Mouse (Mus musculus): ENCODE measurements around the gene Hivep3.
A peak's percentile ranks its signal among the peaks of the same experiment; 100 is the strongest.

The Hivep3 gene

DNA sequence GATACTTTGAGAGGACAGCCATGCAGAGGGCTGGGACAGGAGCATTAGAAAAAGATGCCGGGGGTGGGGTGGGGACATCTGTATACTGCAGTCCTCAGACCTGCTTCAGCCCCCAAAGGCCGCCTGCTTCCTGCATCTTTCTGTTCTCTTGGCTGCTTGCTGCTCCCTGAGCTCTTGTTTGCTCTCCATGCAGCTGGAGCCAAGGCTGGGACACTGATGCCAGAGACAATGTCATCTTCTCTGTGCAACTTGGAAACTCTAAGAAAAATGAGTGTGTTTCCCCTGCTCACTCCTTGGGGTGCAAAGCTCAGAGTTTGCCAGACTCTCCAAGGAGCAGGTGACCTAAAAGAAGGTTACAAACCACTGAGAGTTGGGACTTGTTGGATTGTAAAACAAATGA lies 275.6 kb downstream of the Hivep3 start:
- no peak for DNase-seq (ENCODE audit: low read depth, low spot score)

DNA sequence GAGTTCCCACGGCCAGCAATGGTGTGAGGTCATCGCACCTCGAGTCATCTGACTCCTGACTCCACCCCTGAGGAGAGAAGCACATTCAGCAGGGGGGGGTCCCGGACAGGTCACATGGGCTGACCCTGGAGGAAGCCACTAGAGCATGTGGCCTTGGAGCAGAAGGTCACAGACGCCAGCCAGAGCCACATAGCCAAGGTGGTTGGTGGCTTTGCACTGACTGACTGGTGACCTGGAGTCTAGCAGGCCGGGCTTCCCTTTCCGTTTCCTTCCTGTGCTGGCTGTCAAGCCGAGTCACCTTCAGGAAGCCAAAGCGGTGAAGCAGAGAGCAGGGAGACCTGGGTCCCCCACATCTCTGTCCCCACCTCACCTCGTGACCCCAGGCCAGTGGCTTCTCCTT lies 278.2 kb downstream of the Hivep3 start:
- no peak for DNase-seq (ENCODE audit: low read depth, low spot score)

DNA sequence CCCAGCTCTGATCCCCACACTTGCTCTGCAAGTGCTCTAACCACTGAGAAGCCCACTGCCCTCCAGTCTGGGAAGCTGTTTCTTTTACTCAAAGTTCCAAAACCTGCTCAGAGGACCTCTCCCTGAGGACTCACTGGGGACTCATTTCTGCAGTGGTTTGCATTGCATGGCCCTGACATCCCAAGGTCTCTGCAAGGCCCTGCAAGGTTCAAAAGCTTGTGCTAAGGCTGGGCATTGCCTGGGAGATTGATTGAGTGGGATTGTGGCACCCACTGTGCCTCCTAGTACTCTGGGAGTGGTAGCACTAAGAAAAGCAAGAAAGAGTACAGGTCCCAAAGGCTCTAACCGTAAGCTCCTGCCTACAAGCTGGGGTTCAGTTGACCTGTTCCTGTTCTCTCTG lies 279.3 kb downstream of the Hivep3 start:
- DNase-seq (ENCODE audit: low read depth, low spot score): no peak

DNA sequence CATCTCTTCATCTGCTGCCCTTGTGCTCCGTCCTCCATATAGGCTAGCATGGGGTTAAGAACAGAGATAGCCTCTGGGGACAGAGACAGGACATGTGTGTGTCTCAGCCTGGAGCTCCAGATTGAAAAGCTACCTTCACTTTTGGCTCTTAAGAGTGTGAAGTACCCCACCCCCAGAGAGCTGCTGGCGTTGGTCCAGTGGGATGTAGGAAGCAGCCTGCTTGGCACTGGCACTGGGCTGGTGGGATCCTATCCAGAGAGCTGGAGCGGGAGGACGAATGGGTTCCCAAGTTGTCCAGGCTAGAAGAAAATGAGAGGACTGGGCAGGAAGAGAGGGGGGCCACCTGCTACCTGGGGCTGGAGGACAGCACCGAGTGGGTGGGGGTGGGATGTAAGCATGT lies 284.8 kb downstream of the Hivep3 start:
- DNase-seq (ENCODE audit: low read depth, low spot score): no peak

DNA sequence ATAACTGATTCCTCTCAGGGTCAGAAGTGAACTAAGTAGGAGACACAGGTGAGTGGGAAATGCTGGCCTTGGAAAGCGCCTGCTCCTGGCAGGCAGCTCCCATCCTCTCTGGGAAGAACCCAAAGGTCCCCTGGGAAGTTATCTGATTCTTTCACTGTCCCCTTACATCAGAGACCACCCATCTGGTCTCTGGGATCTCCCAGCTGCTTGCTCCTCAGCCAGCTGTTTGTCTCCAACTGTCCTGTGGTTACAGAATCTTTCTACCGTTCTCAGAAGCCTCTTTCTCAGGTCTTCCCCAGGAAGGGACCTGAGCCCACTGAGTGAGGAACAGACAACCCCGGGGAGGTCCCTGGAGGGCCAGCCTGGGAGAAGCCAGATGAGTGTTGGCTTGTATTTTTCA lies 288.8 kb downstream of the Hivep3 start:
- DNase-seq (ENCODE audit: low read depth, low spot score): no peak

DNA sequence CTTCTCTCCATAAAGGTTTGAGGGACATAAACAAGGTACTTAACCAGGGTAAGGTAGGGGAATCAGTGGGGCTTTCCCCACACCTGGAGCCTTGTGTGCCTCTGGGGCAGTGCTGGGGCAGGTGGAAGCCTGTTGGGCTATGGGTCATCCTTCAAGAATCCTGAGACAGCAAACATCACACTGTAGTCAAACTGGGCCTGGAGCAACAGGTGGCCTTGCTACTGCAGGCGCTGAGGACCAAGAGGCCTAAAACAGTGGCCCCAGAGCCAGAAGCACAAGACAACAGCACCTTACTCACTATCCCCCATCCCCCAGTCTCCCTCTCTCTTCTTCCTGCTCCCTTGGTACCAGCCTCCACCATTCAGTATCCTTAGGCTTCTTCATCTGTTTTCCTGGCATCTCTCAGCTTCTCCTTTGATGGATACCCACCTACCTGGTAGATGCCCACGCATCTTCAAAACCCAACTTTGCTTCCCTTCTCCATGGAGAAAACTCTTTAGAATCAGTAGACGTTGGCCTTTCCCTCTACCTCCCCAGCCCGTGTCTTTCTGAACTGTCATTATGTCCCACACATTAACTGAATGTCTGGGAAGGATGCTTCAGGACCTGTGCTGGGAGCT lies 289.7 kb downstream of the Hivep3 start:
- DNase-seq (ENCODE audit: low read depth, low spot score): no peak

DNA sequence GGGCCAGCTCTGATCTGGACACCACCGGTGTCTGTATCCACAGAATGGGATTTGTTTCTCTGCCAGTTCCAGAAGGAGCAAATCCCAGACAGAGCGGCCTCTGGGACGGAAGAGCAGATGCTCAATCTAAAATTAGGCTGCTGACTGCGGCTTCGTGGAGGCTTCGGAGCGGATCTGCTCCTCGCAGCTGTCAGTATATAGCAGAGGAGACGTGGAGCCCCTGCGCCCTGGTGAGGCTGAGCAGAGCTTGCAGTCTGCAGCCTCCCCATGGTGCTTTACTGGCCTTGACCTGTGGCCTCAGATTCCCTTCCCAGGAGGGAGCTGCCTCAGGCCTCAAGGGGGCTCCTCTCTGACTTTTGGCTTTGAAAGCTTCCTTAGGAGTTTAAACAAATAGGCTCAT lies 290.5 kb downstream of the Hivep3 start:
- peak; percentile 20 for DNase-seq (ENCODE audit: low read depth, low spot score)

DNA sequence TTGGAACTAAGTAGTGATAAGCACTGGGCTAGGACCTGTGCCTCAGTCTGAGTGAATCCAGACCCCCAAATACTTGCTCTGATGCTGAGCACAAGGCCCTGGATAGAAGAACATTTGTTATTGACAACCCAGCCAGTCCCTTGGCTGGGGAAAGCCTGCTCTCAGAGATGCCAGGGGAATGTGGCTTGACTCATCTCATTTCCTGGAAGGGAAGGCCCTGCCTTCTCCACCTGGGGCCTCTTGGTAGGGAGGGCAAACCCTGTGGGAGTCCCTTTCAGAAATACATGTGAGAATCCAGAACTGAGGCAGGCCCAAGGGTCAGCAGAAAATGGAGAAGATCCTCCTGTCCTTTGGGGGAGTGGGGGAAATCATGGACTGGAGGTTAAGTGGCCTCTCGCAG lies 294.1 kb downstream of the Hivep3 start:
- no peak for DNase-seq (ENCODE audit: low read depth, low spot score)

DNA sequence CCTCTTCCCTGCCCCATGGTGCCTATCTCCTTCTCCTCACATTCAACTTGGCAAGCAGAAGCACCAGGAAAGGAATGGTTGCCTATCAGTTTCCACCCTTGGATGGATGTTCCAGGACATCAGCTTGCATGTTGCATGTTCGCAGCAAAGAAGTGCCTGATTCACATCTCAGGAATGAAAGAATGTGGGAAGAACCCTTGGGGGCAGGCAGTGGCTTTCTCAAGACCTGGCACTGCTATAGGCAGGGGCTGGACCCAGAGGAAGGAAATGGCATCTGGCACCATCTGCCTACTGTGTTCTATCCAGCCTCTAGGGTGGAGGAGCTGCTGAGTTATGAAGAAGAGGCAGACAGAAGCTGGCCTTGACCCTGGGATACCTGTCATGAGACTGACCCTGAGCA lies 296.4 kb downstream of the Hivep3 start:
- DNase-seq (ENCODE audit: low read depth, low spot score): no peak

DNA sequence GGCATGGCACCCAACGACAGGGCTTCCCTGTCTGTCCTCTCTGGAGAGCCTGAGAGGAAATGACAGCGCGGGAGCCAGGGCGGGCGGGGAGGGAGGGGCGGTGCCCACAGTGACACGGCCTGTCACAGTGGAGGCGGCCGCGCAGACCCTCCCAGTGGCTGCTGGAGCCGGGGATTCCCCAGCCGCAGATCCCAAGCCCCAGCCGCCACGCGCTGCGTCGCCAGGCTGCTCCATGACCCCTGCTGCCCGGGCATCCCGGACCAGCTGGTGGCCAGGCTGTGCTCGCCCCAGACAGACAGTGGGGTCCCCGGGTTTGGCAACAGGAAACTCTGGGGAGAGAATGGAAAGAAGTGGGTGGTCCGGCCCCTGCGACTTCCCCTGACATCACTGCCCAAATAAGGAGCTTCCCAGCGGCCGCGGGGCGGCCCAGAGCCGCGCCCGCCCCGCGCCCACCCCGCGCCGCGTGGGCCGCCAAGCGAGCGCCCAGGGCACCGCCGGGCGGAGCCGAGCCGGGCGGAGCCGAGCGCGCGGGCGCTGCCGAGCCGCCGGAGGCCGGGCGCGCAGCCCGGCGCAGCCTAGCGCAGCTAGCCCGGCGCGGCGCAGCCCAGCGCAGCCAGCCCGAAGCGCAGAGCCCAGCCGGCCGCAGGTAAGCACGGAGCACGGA lies 298.9 kb downstream of the Hivep3 start:
- no peak for DNase-seq (ENCODE audit: low read depth, low spot score)

DNA sequence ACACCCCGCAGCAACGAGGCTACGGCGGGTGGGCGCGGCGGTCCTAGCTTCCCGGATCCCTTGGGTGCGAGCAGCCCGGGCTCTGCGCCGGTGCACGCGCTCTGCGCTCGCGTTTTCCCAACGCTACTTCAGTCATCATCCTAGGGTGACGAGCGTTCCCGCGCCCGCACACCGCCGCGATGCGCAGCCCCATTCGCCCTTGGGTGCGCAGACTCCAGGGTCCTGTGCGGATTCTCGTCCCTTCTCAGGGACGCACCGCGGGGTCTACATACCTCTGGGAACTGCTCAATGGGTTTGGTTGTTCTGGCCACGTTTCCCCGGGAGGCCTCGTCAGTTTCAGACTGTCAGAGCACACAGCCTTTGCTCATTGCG lies 299.4 kb downstream of the Hivep3 start:
- no peak for DNase-seq (ENCODE audit: low read depth, low spot score)

DNA sequence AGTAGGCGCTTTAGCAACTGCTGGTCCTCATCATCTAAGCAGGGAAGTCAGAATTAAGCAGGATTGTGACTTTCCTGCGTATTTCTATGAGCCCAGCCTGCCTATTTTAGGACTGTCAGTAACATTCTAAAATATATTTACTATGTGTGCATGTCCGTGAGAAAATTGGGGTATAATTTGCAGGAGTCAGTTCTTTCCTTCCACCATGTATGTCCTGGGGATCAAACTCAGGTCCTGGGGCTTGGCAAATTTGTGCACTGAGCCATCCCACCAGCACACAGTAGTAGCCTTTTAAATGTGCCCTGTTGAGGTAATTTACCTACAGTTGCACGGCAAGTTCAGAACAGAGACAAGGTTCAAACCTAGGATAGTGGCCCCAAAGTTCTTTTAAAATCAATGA lies 302.7 kb downstream of the Hivep3 start:
- no peak for DNase-seq (ENCODE audit: low read depth, low spot score)

DNA sequence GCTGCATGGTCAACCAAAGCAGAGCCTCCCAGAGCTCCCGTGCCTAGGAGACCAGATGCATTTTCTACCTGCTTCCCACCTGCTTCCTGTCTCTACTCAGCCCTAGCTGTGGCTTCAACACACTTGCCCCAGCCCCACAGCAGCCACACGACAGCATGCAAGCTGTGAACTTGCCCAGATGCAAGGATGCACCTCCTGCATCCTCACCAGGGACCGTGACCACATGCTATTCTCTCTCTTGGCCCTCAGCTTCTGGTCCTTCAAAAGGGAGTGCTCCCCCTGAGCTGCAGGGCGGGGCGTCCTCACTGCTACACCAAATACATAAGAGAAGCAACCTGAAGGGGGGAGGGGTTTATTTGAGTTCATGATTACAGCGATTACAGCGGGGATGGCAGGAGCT lies 303.4 kb downstream of the Hivep3 start:
- DNase-seq (ENCODE audit: low read depth, low spot score): no peak

DNA sequence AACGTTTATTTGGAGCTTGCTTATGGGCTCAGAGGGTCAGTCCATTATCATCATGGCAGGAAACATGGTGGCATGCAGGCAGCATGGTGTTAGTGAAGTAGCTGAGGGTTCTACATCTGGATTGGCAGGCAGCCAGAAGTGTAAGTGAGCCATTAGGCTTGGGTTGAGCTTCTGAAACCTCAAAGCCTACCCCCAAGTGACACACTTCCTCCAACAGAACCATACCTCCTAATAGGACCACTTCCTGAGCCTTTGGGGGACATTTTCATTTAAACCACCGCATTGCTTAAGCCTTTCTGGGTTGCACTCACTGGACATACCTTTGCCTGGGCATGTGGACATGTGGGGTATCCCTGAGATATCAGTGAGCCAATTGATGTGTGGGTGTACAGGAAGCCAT lies 307.9 kb downstream of the Hivep3 start:
- no peak for DNase-seq (ENCODE audit: low read depth, low spot score)

DNA sequence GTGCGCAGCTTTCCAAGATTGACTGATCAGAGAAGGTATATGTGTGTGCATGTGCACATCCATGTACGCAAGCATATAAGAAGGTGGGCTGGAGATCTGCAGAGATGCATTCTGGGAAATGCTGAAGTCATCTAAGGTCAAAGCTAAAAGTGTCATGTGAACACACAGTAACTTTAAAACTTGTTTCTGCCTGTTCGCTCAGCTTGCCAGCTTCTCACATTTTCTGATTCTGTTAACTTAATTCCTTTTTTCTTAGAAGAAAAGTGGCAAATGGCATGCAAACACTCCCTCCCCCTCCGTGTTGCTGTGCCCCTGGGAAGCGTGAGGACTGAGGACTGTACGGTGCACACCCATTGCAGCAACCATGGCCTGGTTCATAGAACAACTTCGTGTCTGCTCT lies 308.9 kb downstream of the Hivep3 start:
- DNase-seq (ENCODE audit: low read depth, low spot score): no peak

DNA sequence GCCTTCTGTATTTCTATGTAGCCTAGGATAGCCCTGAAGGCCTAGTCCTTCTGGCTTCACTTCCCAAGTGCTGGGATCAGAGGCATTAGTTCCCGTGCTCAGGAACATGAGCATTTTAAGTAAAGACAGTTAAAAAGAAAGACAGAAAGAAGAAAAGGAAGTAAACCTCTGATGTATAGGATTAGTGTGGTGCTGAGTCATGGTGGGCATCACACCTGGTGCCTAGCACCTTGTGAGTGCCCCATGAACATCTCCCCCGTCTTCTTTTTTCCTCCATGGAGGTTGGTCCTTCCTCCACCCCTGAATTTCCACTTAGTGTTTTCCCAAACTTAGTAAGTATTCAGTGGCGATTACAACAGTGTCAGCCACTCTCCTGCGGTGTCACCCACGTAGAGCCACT lies 311.0 kb downstream of the Hivep3 start:
- no peak for DNase-seq (ENCODE audit: low read depth, low spot score)

DNA sequence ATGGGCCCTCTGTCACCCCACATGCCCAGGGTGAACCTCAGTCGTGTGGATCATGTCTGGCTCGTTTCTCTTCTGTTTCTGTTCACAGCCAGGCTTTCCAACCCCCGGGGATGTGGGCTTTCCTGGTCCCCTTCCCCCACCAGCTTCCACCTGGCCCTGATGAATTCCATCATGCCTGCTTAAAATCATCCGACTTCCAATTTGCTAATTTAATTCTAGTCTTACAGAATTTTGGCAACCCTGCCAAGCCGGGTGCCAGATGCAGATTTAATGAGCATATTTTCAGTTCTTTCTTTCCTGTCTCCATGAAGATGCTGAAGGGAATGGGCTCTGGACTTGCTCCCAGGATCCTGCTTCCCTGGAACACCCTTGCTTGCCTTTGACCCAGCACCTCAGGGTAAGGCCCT lies 311.6 kb downstream of the Hivep3 start:
- no peak for DNase-seq (ENCODE audit: low read depth, low spot score)

DNA sequence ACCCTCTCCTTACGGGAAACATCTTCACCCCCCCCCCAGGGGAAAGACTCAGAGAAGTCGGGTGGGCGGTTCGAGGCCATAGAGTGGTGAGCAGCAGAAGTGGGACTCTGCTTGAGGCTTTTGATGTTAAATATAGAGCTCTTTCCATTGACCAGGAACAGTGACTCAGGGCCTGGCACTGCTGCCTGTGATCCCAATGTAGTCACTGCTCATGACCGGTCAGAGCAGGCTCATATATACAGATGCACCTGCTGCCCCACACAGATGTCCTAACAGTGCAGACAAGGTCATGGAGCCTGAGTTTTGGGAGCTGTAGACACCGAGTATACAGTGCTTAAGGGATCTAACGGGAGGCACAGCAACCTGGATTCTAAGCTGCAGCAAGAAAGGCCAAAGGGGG lies 312.3 kb downstream of the Hivep3 start:
- no peak for DNase-seq (ENCODE audit: low read depth, low spot score)

DNA sequence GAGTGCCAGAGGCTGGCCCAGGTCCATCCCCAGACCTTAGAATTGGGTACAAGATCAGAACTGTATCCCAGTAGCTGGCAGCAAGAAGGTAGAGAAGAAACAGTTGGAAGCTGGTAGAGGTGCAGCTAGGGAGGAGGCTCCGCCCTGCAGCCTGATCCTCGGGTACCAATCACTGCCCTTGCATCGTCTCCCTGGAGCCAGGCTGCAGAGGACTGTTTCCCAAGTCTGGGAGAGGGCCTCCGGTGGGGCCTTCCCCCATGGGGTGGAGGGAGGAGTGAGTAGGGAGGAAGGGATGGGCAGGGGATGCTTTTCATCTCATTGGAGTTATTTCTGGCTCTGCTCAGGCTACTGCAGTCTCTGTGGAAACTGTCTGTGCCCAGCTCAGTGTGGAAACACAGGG lies 313.5 kb downstream of the Hivep3 start:
- no peak for DNase-seq (ENCODE audit: low read depth, low spot score)

DNA sequence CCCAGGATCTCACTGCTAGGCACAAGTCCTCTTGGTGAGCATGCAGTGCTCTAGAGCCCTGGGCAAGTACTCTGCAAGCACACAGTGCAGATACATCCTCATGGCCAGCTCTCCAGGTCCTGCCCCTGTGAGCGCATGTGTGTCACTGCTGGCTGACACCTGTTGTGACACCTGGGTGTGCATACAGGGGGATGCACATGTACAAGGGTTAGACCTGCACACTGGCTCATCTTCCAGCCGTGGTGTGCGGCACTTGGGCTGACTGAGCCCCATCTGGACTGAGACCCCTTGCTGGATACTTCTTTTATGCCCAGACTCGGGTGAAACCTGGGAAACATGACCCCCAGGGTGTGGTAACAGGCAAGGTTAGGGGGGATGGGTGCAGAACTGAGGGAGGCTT lies 314.7 kb downstream of the Hivep3 start:
- DNase-seq (ENCODE audit: low read depth, low spot score): no peak

DNA sequence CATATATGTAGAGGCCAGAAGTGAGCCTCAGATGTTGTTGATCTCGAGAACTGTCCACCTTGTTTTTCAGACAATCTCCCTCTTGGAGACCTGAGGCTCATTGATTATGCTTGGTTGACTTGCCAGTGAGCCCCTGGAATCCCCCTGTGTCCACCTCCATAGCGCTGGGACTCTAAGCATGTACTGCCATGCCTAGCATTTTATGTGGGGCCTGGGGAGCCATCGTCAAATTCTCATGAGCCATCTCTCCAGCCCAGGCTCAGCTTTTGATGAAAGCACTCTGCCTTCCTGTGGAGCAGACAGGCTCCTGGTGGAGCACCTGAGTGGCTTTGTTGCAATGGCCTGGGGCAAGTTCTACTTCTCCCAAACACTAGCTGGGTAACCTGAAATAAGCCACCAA lies 316.3 kb downstream of the Hivep3 start:
- no peak for DNase-seq (ENCODE audit: low read depth, low spot score)

DNA sequence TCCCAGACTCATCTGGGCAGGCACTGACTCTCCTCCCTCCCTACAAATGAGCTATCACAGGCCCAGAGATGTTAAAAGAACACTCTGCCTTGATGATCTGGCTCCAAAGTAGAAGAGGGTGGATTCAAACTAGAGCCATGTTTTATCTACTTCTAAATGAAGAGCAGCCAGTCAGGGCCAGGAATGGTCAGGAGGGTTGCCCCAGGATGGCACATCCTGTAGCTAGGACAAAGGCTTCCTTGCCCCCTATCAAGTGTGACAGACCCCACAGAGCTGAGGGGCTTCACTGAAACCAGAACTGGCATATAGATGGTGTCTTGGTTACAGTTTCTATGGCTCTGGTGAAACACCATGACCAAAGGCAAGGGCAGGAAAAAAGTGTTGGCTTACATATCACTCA lies 318.9 kb downstream of the Hivep3 start:
- no peak for DNase-seq (ENCODE audit: low read depth, low spot score)

DNA sequence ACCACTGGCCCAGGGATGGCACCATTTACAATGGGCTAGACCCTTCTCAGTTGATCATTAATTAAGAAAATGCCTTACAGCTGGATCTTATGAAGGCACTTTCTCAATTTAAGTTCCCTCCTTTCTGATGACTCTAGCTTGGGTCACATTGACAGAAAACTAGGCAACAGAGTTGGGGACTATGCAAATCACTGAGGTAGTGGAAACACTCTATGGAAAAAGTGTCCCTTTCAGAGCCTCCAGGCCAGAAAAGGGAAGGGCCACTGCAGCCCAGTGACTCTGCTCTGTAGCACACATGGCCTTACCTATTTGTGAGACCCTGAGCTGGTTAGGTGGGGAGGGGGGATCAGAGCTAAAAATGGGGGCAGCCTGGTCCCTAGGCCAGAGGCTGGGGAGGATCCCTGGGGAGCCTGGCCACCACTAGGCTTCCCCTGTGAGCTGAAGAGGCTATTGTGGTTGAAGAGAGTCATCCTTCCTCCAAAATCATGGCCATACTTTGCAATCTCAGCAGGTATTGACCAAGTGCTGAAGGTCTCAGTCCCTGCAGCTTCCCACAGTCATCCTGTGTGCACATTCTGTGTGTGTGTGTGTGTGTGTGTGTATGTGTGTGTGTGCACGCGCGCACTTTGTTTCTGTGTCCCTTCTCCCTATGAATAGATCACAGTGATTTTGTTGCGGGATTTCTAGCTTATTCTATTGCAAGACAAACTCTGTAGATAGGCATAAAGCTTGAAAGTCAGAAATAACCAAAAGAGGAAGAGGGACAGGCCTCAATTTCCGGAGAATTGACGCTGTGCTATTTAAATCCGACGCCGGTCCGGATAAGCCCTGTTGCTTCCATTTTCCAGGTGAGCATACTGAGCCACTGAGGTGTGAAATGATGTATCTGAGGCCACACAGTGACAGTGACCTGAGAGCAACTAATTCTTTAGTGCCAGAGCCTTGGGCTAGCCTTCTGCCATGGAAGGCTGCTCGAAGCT lies 319.7 kb downstream of the Hivep3 start:
- no peak for DNase-seq (ENCODE audit: low read depth, low spot score)

Measured in retina, adult 2 months (tissue).